Mouse (Mus musculus) small intestine, adult 2 months (tissue): ENCODE measurements at regions not wholly inside any gene's neighbourhood (a gene's known extent, or its start where the extent isn't known, plus 50 kb on each side); places are given as distances from the start of the nearest gene placed in this dataset.

ENCODE experiments used
- CTCF ChIP-seq: fragments of 200-500 bp; IDR thresholded peaks from 2 replicates; pipeline ENCODE4 v1.5.1; 2012; ENCODE audit warnings: low read depth, mild to moderate bottlenecking, control low read depth, inconsistent platforms, low read length, moderate library complexity, mixed read lengths; ENCODE audit not compliant: insufficient replicate concordance, insufficient read length; ENCODE audit errors: extremely low read depth
- POLR2A ChIP-seq: fragments of 200-500 bp; IDR thresholded peaks from 2 replicates; pipeline ENCODE4 v1.6.1; 2012; ENCODE audit warnings: low read depth, mild to moderate bottlenecking, control low read depth, inconsistent platforms, low read length, moderate library complexity

DNA sequence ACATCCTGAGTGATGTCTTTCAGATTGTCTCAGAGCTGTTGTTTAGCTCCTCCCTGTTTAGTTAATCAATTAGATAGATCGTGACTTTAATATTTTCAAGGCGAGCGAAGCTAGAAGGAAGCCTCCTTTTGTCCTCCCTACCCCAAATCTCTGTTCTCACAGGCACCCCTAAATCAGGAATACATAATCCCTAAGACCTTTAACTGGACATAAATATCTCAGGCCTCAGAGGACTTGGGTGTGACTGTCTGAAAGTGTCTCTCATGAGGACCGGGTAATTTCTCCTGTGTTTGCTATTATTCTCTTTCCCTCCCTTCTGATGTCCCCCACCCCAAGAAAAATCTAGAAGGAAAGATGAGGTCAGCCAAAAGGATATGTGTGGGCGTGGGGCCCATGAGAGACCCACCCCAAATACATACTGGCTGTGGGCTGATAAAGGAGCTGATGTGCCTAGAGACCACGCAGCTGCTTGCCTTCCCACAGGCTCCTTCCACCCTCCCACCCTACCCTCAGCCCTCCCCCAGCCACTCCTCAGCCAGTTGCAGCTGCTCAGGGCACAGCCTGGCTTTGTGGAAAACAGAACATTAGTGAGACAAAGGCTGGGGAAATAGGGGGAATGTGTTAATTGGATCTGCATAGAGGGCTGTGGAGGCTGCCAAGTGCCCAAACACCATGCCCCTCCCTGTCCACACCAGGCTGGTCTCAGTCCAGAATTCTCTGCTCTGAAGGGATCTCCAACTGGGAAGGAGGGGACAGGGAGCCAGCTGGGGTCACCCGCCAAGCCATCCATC, 146.2 kb upstream of the Sh3bp4 start:
- TF ChIP-seq CTCF: no peak
- TF ChIP-seq POLR2A: no peak
